Mouse (Mus musculus) naive thymus-derived CD4-positive, alpha-beta T cell, adult 2 months (primary cell): ENCODE data around the gene Mgat4e.

Source experiments
- DNase-seq: peaks from one replicate; pipeline ENCODE4 v3.0.0-alpha.2; 2011; ENCODE audit warnings: low read depth

Mgat4e gene

GRCm38 (mm10) chr1:134549632-134550132 is at the start of gene Mgat4e:
Gene Mgat4e, minus strand, starts transcription at chr1:134549682.
- DNase-seq = no peak

- no peak for DNase-seq
These were observed 48.0 kb upstream of the Mgat4e start for GRCm38 (mm10) chr1:134597339-134598054.

GRCm38 (mm10) chr1:134591773-134592172 is 42.3 kb upstream of the Mgat4e start:
- peak; percentile 40 for DNase-seq

- DNase-seq = no peak
These were observed 40.2 kb upstream of the Mgat4e start for GRCm38 (mm10) chr1:134589676-134590075.

- DNase-seq = no peak
These were observed 34.1 kb upstream of the Mgat4e start for GRCm38 (mm10) chr1:134583560-134583959.

GRCm38 (mm10) chr1:134580796-134581195 is 31.3 kb upstream of the Mgat4e start:
- no peak for DNase-seq

- DNase-seq = no peak
These were observed 28.1 kb upstream of the Mgat4e start for GRCm38 (mm10) chr1:134577384-134578120.

GRCm38 (mm10) chr1:134573932-134574315 is 24.4 kb upstream of the Mgat4e start:
- DNase-seq = no peak

- no peak for DNase-seq
These were observed 23.9 kb upstream of the Mgat4e start for GRCm38 (mm10) chr1:134573300-134573931.

- no peak for DNase-seq
These were observed 21.1 kb upstream of the Mgat4e start for GRCm38 (mm10) chr1:134570631-134571030.

GRCm38 (mm10) chr1:134570171-134570570 is 20.7 kb upstream of the Mgat4e start:
- DNase-seq = no peak

- no peak for DNase-seq
These were observed 18.0 kb upstream of the Mgat4e start for GRCm38 (mm10) chr1:134567511-134567910.

GRCm38 (mm10) chr1:134563726-134564125 is 14.2 kb upstream of the Mgat4e start:
- DNase-seq = no peak

- DNase-seq = no peak
These were observed 13.0 kb upstream of the Mgat4e start for GRCm38 (mm10) chr1:134562457-134562856.

GRCm38 (mm10) chr1:134561770-134562143 is 12.3 kb upstream of the Mgat4e start:
- no peak for DNase-seq

GRCm38 (mm10) chr1:134560801-134561769 is 11.6 kb upstream of the Mgat4e start:
- DNase-seq = peak; percentile 59

GRCm38 (mm10) chr1:134560396-134560795 is 10.9 kb upstream of the Mgat4e start:
- no peak for DNase-seq

GRCm38 (mm10) chr1:134559976-134560375 is 10.5 kb upstream of the Mgat4e start, which contains the start of gene Kdm5b:
Gene Kdm5b, plus strand, starts transcription at chr1:134560171.
- DNase-seq = peak; percentile 89

GRCm38 (mm10) chr1:134559226-134559625 is 9.7 kb upstream of the Mgat4e start:
- DNase-seq = no peak

- no peak for DNase-seq
These were observed 9.0 kb upstream of the Mgat4e start for GRCm38 (mm10) chr1:134558511-134558910.

GRCm38 (mm10) chr1:134556671-134557218 is 7.3 kb upstream of the Mgat4e start:
- peak; percentile 92 for DNase-seq
